Mouse (Mus musculus): ENCODE data around the gene S100a3. TPM values are rescaled to one million over a fixed set of nuclear protein-coding genes. Genes with fewer than 3 reads are reported as not detected.
A peak's percentile ranks its signal among the peaks of the same experiment; 100 is the strongest.

The S100a3 gene
- polyA plus RNA-seq, 1 experiment: 14.0 TPM

DNA sequence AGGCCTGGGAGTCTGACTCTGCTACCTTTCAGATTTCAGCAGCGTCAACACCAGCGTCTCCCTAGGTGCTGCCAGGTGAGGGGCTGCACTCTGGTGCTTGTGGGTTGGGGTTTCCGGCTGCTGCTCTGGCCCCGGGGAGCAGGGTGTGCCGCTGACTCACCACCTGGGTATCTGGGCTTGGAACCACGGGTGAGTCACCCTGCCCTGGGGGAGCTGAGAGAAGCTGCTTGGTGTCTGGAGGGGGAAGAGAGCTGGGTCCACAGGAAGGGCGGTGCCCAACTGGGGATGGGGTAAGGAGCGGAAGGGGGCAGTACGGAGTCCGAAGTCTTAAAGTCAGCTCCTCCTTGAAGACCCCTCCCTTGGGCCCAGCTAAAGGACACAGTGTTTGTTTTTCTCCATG lies 26.5 kb downstream of the S100a3 start:
- Histone ChIP-seq H3K27me3 (ENCODE audit: control insufficient read depth, insufficient read depth, low read length) (no peaks in the 10 kb centered on the region), H3K27ac (ENCODE audit: control insufficient read depth, insufficient read depth, low read length) (peak overlapping the region; percentile 93), H3K4me1 (replicated peaks; ENCODE audit: control insufficient read depth, insufficient read depth, low read length) (peaks cover 39% of the 10 kb centered on the region), H3K36me3 (ENCODE audit: control insufficient read depth, insufficient read depth, low read length) (no peaks in the 10 kb centered on the region), H3K4me3 (ENCODE audit: control insufficient read depth, insufficient read depth, low read length) (no peak overlapping the region)
- WGBS: 4% methylated on average over 10 of the region's 10 CpGs
- peak; percentile 86 for DNase-seq
- TF ChIP-seq POLR2A (IDR thresholded peaks at IDR 0.05; ENCODE audit: control insufficient read depth, extremely low read depth, insufficient read depth, low read length, poor library complexity): 0 out of 2 replicates have a peak, but pooled peaks have one; percentile 41
- TF ChIP-seq CTCF (IDR thresholded peaks at IDR 0.05; ENCODE audit: borderline replicate concordance, control insufficient read depth, extremely low read depth, insufficient read depth, low read length, poor library complexity): 0 out of 2 replicates have a peak, but pooled peaks have one; percentile 28

DNA sequence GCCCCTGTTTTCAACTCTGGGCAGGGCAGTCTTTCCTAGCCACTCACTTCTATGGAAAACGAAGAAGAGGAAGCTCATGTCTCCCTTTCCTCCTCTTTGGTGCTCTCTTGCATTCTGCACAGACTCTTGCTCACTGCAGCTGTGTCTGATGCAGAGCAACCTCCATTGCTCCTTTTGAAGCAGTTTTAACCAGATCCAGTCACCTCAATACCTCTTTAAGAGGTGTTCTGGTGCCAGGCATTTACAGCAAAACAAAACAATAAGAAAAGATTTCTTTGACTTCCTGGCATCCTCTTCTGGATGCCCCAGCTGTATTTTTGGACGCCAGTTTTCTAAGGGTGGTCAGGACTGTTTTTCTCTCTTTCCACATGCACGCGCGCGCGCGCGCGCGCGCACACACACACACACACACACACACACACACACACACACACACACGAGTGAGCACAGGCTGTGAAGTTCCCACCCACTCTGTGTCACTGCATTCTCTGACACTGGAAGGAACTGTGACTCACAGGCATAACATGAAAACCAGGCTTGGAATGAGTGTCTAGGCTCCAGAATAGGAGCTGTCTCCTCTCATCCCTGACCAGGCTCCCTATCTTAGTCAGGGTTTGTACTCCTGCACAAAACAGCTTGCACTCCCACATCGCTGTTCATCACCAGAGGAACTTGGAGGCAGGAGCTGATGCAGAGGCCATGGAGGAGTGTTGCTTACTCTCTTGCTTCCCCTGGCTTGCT lies 27.2 kb downstream of the S100a3 start:
- no peak overlapping the region for H3K4me3 ChIP-seq (ENCODE audit: control insufficient read depth, insufficient read depth, low read length)
- no peak for TF ChIP-seq POLR2A (IDR thresholded peaks at IDR 0.05; ENCODE audit: control insufficient read depth, extremely low read depth, insufficient read depth, low read length, poor library complexity)
- no peak for TF ChIP-seq CTCF (IDR thresholded peaks at IDR 0.05; ENCODE audit: borderline replicate concordance, control insufficient read depth, extremely low read depth, insufficient read depth, low read length, poor library complexity)

DNA sequence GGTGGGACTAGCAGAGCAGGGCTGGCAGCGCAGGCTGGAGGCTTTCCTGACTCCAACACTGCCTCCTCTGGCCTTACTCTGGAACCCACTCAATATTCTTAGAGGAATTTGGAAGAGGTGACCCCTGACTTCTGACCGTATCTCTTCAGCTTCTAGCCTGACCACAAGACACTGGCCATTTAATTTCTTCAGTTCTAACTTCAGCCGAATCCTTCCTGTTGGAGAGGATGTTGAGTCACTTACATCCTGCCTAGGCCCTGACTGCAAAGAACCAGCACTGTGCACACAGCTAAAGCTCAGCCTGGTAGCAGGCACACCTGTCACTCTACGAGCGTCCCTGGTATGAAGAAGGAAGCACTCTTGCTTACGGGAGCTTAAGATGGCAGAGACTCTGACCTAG lies 29.0 kb downstream of the S100a3 start:
- Histone ChIP-seq H3K4me1 (replicated peaks; ENCODE audit: control insufficient read depth, insufficient read depth, low read length) (peaks cover 39% of the 10 kb centered on the region), H3K27me3 (ENCODE audit: control insufficient read depth, insufficient read depth, low read length) (no peaks in the 10 kb centered on the region), H3K27ac (ENCODE audit: control insufficient read depth, insufficient read depth, low read length) (peak overlapping the region; percentile 56), H3K4me3 (ENCODE audit: control insufficient read depth, insufficient read depth, low read length) (no peak overlapping the region), H3K36me3 (ENCODE audit: control insufficient read depth, insufficient read depth, low read length) (no peaks in the 10 kb centered on the region)
- peak; percentile 43 for DNase-seq
- 22% methylated on average over 6 of the region's 6 CpGs for WGBS
- TF ChIP-seq CTCF (IDR thresholded peaks at IDR 0.05; ENCODE audit: borderline replicate concordance, control insufficient read depth, extremely low read depth, insufficient read depth, low read length, poor library complexity): no peak
- no peak for TF ChIP-seq POLR2A (IDR thresholded peaks at IDR 0.05; ENCODE audit: control insufficient read depth, extremely low read depth, insufficient read depth, low read length, poor library complexity)

More for the DNA sequence above, 27.2 kb downstream of the S100a3 start:
- 71% methylated on average over 14 of the region's 14 CpGs for WGBS
- no peaks in the 10 kb centered on the region for H3K27me3 ChIP-seq (ENCODE audit: control insufficient read depth, insufficient read depth, low read length)
- H3K36me3 ChIP-seq (ENCODE audit: control insufficient read depth, insufficient read depth, low read length): no peaks in the 10 kb centered on the region
- H3K27ac ChIP-seq (ENCODE audit: control insufficient read depth, insufficient read depth, low read length): peak overlapping the region; percentile 93
- DNase-seq: no peak
- peaks cover 39% of the 10 kb centered on the region for H3K4me1 ChIP-seq (replicated peaks; ENCODE audit: control insufficient read depth, insufficient read depth, low read length)

DNA sequence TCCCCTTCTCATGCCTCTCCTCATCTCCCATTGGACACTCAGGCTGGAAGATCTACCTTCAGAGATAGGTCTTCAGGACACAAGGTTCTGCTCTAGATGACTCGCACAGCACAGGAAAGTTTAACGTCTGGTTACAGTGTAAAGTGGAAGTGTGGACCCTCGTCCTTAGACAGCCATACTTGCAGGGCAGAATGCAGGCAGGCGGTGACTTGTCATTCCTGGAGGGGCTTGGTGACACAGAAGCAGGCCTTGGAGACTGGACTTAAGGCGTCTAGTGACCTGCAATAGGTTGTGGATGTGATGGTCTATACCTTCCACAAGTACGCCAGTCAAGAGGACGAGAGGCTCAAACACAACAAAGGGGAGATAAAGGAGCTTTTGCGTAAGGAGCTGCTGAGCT lies 29.6 kb downstream of the S100a3 start, which contains the start of gene S100a2:
Gene S100a2, plus strand, starts transcription at position 301 of the 400 bp plus-strand sequence.
- H3K4me3 ChIP-seq (ENCODE audit: control insufficient read depth, insufficient read depth, low read length): no peak within 1 kb of the TSS
- peaks cover 39% of the 10 kb centered on the region for H3K4me1 ChIP-seq (replicated peaks; ENCODE audit: control insufficient read depth, insufficient read depth, low read length)

DNA sequence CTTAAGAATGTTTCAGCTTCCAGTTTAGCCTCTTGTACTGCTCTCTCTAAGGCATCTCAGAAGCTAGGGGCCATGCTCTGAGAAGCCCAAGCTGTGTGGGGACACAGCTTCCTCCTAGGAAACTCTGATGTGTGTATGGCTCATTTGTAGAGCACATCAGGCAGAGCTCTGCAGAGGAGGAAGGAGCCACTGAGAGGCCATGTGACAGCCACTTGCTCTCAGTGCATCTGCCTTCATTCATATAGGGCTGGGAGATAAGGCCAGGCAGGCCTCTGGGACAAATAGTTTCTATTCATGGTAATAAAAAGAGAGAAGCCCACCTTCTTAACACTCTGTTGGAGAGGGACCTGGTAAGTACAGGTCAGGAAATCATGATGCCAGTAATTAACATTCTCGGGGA lies 34.1 kb downstream of the S100a3 start:
- H3K36me3 ChIP-seq (ENCODE audit: control insufficient read depth, insufficient read depth, low read length): no peaks in the 10 kb centered on the region
- DNase-seq: no peak
- no peaks in the 10 kb centered on the region for H3K27me3 ChIP-seq (ENCODE audit: control insufficient read depth, insufficient read depth, low read length)

More for the DNA sequence above, 29.6 kb downstream of the S100a3 start, which contains the start of gene S100a2:
- H3K27ac ChIP-seq (ENCODE audit: control insufficient read depth, insufficient read depth, low read length): peak within 1 kb of the TSS; percentile 56
- no peak for TF ChIP-seq POLR2A (IDR thresholded peaks at IDR 0.05; ENCODE audit: control insufficient read depth, extremely low read depth, insufficient read depth, low read length, poor library complexity)
- TF ChIP-seq CTCF (IDR thresholded peaks at IDR 0.05; ENCODE audit: borderline replicate concordance, control insufficient read depth, extremely low read depth, insufficient read depth, low read length, poor library complexity): no peak
- no peaks in the 10 kb centered on the region for H3K27me3 ChIP-seq (ENCODE audit: control insufficient read depth, insufficient read depth, low read length)
- H3K36me3 ChIP-seq (ENCODE audit: control insufficient read depth, insufficient read depth, low read length): no peaks in the 10 kb centered on the region
- no peak for DNase-seq
- 92% methylated on average over 8 of the region's 8 CpGs for WGBS

DNA sequence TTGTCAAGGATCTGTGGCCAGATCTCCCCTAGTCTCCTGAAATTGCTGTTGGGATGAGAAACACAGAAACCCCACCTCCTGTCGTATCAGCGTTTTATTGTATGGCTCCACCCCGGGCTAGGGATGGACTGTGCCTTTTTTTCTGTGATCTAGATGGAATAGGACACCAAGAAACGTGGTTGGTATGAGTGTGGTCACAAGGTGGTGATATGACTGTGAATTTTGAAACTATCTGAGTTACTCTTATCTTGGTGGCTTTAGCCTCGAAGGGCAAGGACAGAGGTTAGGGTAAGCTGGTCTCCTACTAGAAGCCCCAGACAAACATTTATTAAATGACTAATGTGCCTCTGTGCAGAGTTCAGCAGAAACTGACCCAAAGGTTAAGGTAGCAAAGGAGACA lies 35.2 kb downstream of the S100a3 start:
- H3K27me3 ChIP-seq (ENCODE audit: control insufficient read depth, insufficient read depth, low read length): no peaks in the 10 kb centered on the region
- 86% methylated on average over 5 of the region's 5 CpGs for WGBS
- 0 out of 2 replicates have a peak, but pooled peaks cover 2% of the 10 kb centered on the region for H3K4me1 ChIP-seq (replicated peaks; ENCODE audit: control insufficient read depth, insufficient read depth, low read length)
- H3K36me3 ChIP-seq (ENCODE audit: control insufficient read depth, insufficient read depth, low read length): no peaks in the 10 kb centered on the region
- no peak overlapping the region for H3K4me3 ChIP-seq (ENCODE audit: control insufficient read depth, insufficient read depth, low read length)
- TF ChIP-seq CTCF (IDR thresholded peaks at IDR 0.05; ENCODE audit: borderline replicate concordance, control insufficient read depth, extremely low read depth, insufficient read depth, low read length, poor library complexity) (no peak), POLR2A (IDR thresholded peaks at IDR 0.05; ENCODE audit: control insufficient read depth, extremely low read depth, insufficient read depth, low read length, poor library complexity) (no peak)
- DNase-seq: no peak
- no peak overlapping the region for H3K27ac ChIP-seq (ENCODE audit: control insufficient read depth, insufficient read depth, low read length)

More for the DNA sequence above, 34.1 kb downstream of the S100a3 start:
- WGBS: 100% methylated on average over 1 of the region's 1 CpGs
- Histone ChIP-seq H3K4me1 (replicated peaks; ENCODE audit: control insufficient read depth, insufficient read depth, low read length) (peaks cover 9% of the 10 kb centered on the region), H3K4me3 (ENCODE audit: control insufficient read depth, insufficient read depth, low read length) (no peak overlapping the region), H3K27ac (ENCODE audit: control insufficient read depth, insufficient read depth, low read length) (no peak overlapping the region)
- TF ChIP-seq POLR2A (IDR thresholded peaks at IDR 0.05; ENCODE audit: control insufficient read depth, extremely low read depth, insufficient read depth, low read length, poor library complexity) (no peak), CTCF (IDR thresholded peaks at IDR 0.05; ENCODE audit: borderline replicate concordance, control insufficient read depth, extremely low read depth, insufficient read depth, low read length, poor library complexity) (no peak)
